Mouse (Mus musculus): ENCODE measurements around the gene Grifin. TPM values are rescaled to one million over a fixed set of nuclear protein-coding genes. Genes with fewer than 3 reads are reported as not detected.

The Grifin gene
- total RNA-seq, 4 experiments from 2014 or later = 0.67 to 0.80 TPM; not detected in 2

GRCm38 (mm10) chr5:140589082-140589774, 24.4 kb upstream of the Grifin start:
- DNase-seq (ENCODE audit: low spot score in 2 of 2) = no peak

GRCm38 (mm10) chr5:140583732-140584368, 19.0 kb upstream of the Grifin start:
- DNase-seq (ENCODE audit: low spot score in 2 of 2) = no peak

GRCm38 (mm10) chr5:140582995-140583731, 18.3 kb upstream of the Grifin start:
- DNase-seq (ENCODE audit: low spot score in 2 of 2) = no peak

GRCm38 (mm10) chr5:140581569-140581968, 16.7 kb upstream of the Grifin start:
- no peak for DNase-seq (ENCODE audit: low spot score in 2 of 2)

GRCm38 (mm10) chr5:140579771-140580170, 14.9 kb upstream of the Grifin start:
- DNase-seq (ENCODE audit: low spot score in 2 of 2) = no peak

- DNase-seq (ENCODE audit: low spot score in 2 of 2) = no peak
Measured at GRCm38 (mm10) chr5:140579221-140579620, 14.3 kb upstream of the Grifin start.

GRCm38 (mm10) chr5:140575381-140575866, 10.6 kb upstream of the Grifin start:
- DNase-seq (ENCODE audit: low spot score in 2 of 2) = no peak

GRCm38 (mm10) chr5:140572611-140573010, 7.7 kb upstream of the Grifin start:
- DNase-seq (ENCODE audit: low spot score in 2 of 2) = no peak

- no peak for DNase-seq (ENCODE audit: low spot score in 2 of 2)
Measured at GRCm38 (mm10) chr5:140571673-140572072, 6.8 kb upstream of the Grifin start.

GRCm38 (mm10) chr5:140571201-140571600, 6.3 kb upstream of the Grifin start:
- no peak for DNase-seq (ENCODE audit: low spot score in 2 of 2)

- DNase-seq (ENCODE audit: low spot score in 2 of 2) = no peak
Measured at GRCm38 (mm10) chr5:140570223-140570870, 5.5 kb upstream of the Grifin start.

GRCm38 (mm10) chr5:140569032-140569595, 4.2 kb upstream of the Grifin start:
- DNase-seq (ENCODE audit: low spot score in 2 of 2) = no peak

- peak in 1 of 2 experiments; percentile 50 for DNase-seq (ENCODE audit: low spot score in 2 of 2)
Measured at GRCm38 (mm10) chr5:140568321-140568970, 3.6 kb upstream of the Grifin start.

- no peak for DNase-seq (ENCODE audit: low spot score in 2 of 2)
Measured at GRCm38 (mm10) chr5:140567751-140568150, 2.9 kb upstream of the Grifin start.

GRCm38 (mm10) chr5:140567321-140567720, 2.5 kb upstream of the Grifin start:
- DNase-seq (ENCODE audit: low spot score in 2 of 2) = no peak

GRCm38 (mm10) chr5:140566271-140566670, 1.4 kb upstream of the Grifin start:
- no peak for DNase-seq (ENCODE audit: low spot score in 2 of 2)

GRCm38 (mm10) chr5:140565856-140566255, 985 bp upstream of the Grifin start:
- peak in 1 of 2 experiments; percentile 35 for DNase-seq (ENCODE audit: low spot score in 2 of 2)

GRCm38 (mm10) chr5:140565451-140565850, 580 bp upstream of the Grifin start:
- peak; percentile 35 to 50 for DNase-seq (ENCODE audit: low spot score in 2 of 2)

GRCm38 (mm10) chr5:140562601-140563000, 2.3 kb downstream of the Grifin start:
- DNase-seq (ENCODE audit: low spot score in 2 of 2) = no peak

GRCm38 (mm10) chr5:140556859-140557258, 8.0 kb downstream of the Grifin start:
- DNase-seq (ENCODE audit: low spot score in 2 of 2) = no peak

- DNase-seq (ENCODE audit: low spot score in 2 of 2) = no peak
Measured at GRCm38 (mm10) chr5:140553719-140554118, 11.2 kb downstream of the Grifin start.

All from layer of hippocampus, adult 8-10 months (tissue).